Mouse (Mus musculus): ENCODE measurements at regions not wholly inside any gene's neighbourhood (a gene's known extent, or its start where the extent isn't known, plus 50 kb on each side); places are given as distances from the start of the nearest gene placed in this dataset.

- TF ChIP-seq CTCF (IDR thresholded peaks at IDR 0.05; ENCODE audit: low read depth), result no peak
- TF ChIP-seq EP300 (IDR thresholded peaks at IDR 0.05; ENCODE audit: low read depth), result no peak
Observed at GRCm38 (mm10) chr1:30414881-30415439, 458.8 kb downstream of the Phf3 start.

All from liver, postnatal 0 days (tissue).